In genomic region chr2:122863343-122863970, GRCm38 (mm10) we compare ENCODE assay signal across 20 mouse cellular contexts.
DNase-seq lines count a peak whose midpoint lies in the region; ATAC-seq lines count a peak whose summit lies in the region.
"Had no signal": no experiment of that assay in that cellular context is flagged by ENCODE, and none has a peak within 500 bp of the region (broad histone marks: within the 10 kb centered on the region; RNA-seq: fewer than 3 reads in every experiment).

No protein-coding gene starts in this region.

- no peak overlapping the region for H3K4me2 ChIP-seq in hindbrain, embryonic 13.5 days
- H3K4me2 ChIP-seq in hindbrain, embryonic 11.5 days (replicated peaks; ENCODE audit: low read depth, low read length): no peak overlapping the region
- no peak overlapping the region for H3K4me2 ChIP-seq in midbrain, embryonic 12.5 days (replicated peaks)
- no peak overlapping the region; the same call in 1 of the 2 replicates for H3K4me2 ChIP-seq in neural tube, embryonic 14.5 days (ENCODE audit: low read depth, low read length)
- H3K4me2 ChIP-seq: liver, embryonic 12.5 days; lung, embryonic 14.5 days had no signal

- no peaks in the 10 kb centered on the region for H3K9me3 ChIP-seq in hindbrain, embryonic 13.5 days
- H3K9me3 ChIP-seq in hindbrain, embryonic 11.5 days (ENCODE audit: control insufficient read depth, low read length): no peaks in the 10 kb centered on the region
- no peaks in the 10 kb centered on the region for H3K9me3 ChIP-seq in midbrain, embryonic 12.5 days
- H3K9me3 ChIP-seq in neural tube, embryonic 14.5 days (ENCODE audit: control insufficient read depth, low read length): no peaks in the 10 kb centered on the region
- H3K9me3 ChIP-seq: liver, embryonic 12.5 days had no signal

- DNase-seq in cerebellum, adult 9-11 months: peak; percentile 3
- DNase-seq in cerebellum, adult 18-20 months: no peak
- no peak for DNase-seq in hindbrain, embryonic 11.5 days (ENCODE audit: low spot score)
- DNase-seq in adrenal gland, adult 2 months: no peak
- no peak for DNase-seq in testis, postnatal 14 days (ENCODE audit: low spot score)
- DNase-seq: adrenal gland, adult 8-10 months; gastrocnemius, postnatal 14 days; kidney, adult 18-20 months; kidney, postnatal 25 days; lung, embryonic 14.5 days; right cerebral cortex, postnatal 14 days; thymus, postnatal 14 days had no signal

- ATAC-seq in hindbrain, embryonic 13.5 days (ENCODE audit: low FRiP score): no peak
- no peak for ATAC-seq in hindbrain, embryonic 11.5 days (ENCODE audit: low FRiP score)
- ATAC-seq in midbrain, embryonic 12.5 days (ENCODE audit: low FRiP score, low read depth): peak; percentile 63
- peak; percentile 90 for ATAC-seq in neural tube, embryonic 14.5 days (ENCODE audit: low read depth)
- ATAC-seq: liver, embryonic 12.5 days had no signal

- WGBS in hindbrain, embryonic 13.5 days: 59% methylated on average over 15 of the region's 15 CpGs
- whole genome bisulfite sequencing in hindbrain, embryonic 11.5 days: 77% methylated on average over 15 of the region's 15 CpGs
- WGBS in midbrain, embryonic 12.5 days: 67% methylated on average over 15 of the region's 15 CpGs
- WGBS in neural tube, embryonic 14.5 days: 51% methylated on average over 15 of the region's 15 CpGs

- peak overlapping the region; percentile 48 for H3K27ac ChIP-seq in hindbrain, embryonic 13.5 days
- H3K27ac ChIP-seq in hindbrain, embryonic 11.5 days (ENCODE audit: low read depth, low read length): no peak overlapping the region
- H3K27ac ChIP-seq in midbrain, embryonic 12.5 days (replicated peaks): peak overlapping the region; percentile 30
- no peak overlapping the region for H3K27ac ChIP-seq in neural tube, embryonic 14.5 days (ENCODE audit: low read depth, low read length)
- H3K27ac ChIP-seq: liver, embryonic 12.5 days; stomach, postnatal 0 days had no signal

- no peak overlapping the region for H3K4me3 ChIP-seq in hindbrain, embryonic 13.5 days
- H3K4me3 ChIP-seq in hindbrain, embryonic 11.5 days (ENCODE audit: low read depth, low read length): no peak overlapping the region
- H3K4me3 ChIP-seq in midbrain, embryonic 12.5 days: no peak overlapping the region
- no peak overlapping the region for H3K4me3 ChIP-seq in neural tube, embryonic 14.5 days (ENCODE audit: low read depth, low read length)
- H3K4me3 ChIP-seq: erythroblast, embryonic 14.5 days; liver, embryonic 12.5 days; myocyte had no signal

- no peaks in the 10 kb centered on the region for H3K4me1 ChIP-seq in hindbrain, embryonic 13.5 days (replicated peaks)
- H3K4me1 ChIP-seq in hindbrain, embryonic 11.5 days (replicated peaks; ENCODE audit: control insufficient read depth, insufficient read depth, low read length): no peaks in the 10 kb centered on the region
- no peaks in the 10 kb centered on the region for H3K4me1 ChIP-seq in midbrain, embryonic 12.5 days
- no peaks in the 10 kb centered on the region for H3K4me1 ChIP-seq in neural tube, embryonic 14.5 days (ENCODE audit: control insufficient read depth, insufficient read depth, low read length)
- H3K4me1 ChIP-seq: liver, embryonic 12.5 days had no signal

- H3K27me3 ChIP-seq in hindbrain, embryonic 13.5 days: no peaks in the 10 kb centered on the region
- no peaks in the 10 kb centered on the region for H3K27me3 ChIP-seq in hindbrain, embryonic 11.5 days (ENCODE audit: control insufficient read depth, insufficient read depth, low read length)
- no peaks in the 10 kb centered on the region for H3K27me3 ChIP-seq in midbrain, embryonic 12.5 days
- no peaks in the 10 kb centered on the region for H3K27me3 ChIP-seq in neural tube, embryonic 14.5 days (ENCODE audit: control insufficient read depth, insufficient read depth, low read length)
- H3K27me3 ChIP-seq: CH12.LX; liver, embryonic 12.5 days had no signal

- no peaks in the 10 kb centered on the region for H3K36me3 ChIP-seq in hindbrain, embryonic 13.5 days
- no peaks in the 10 kb centered on the region for H3K36me3 ChIP-seq in hindbrain, embryonic 11.5 days (ENCODE audit: control insufficient read depth, insufficient read depth, low read length)
- H3K36me3 ChIP-seq in midbrain, embryonic 12.5 days: no peaks in the 10 kb centered on the region
- no peaks in the 10 kb centered on the region for H3K36me3 ChIP-seq in neural tube, embryonic 14.5 days (ENCODE audit: control insufficient read depth, insufficient read depth, low read length)
- H3K36me3 ChIP-seq: liver, embryonic 12.5 days had no signal

- no peak overlapping the region for H3K9ac ChIP-seq in hindbrain, embryonic 13.5 days
- no peak overlapping the region for H3K9ac ChIP-seq in hindbrain, embryonic 11.5 days (ENCODE audit: low read depth, low read length)
- H3K9ac ChIP-seq in midbrain, embryonic 12.5 days (replicated peaks): no peak overlapping the region
- H3K9ac ChIP-seq in neural tube, embryonic 14.5 days (replicated peaks; ENCODE audit: low read depth, low read length): no peak overlapping the region
- H3K9ac ChIP-seq: liver, embryonic 12.5 days; lung, embryonic 14.5 days had no signal

Comparison
In these comparisons a context has a peak if more than half of its experiments do, and no peak if none do; other contexts are left out.
1. H3K27ac ChIP-seq: peak in hindbrain, embryonic 13.5 days (single experiment) and midbrain, embryonic 12.5 days (single experiment); none in hindbrain, embryonic 11.5 days (single experiment) and neural tube, embryonic 14.5 days (single experiment).
2. ATAC-seq: peak in midbrain, embryonic 12.5 days (single experiment) and neural tube, embryonic 14.5 days (single experiment); none in hindbrain, embryonic 13.5 days (single experiment) and hindbrain, embryonic 11.5 days (single experiment).